Mouse (Mus musculus) liver, embryonic 13.5 days (tissue): ENCODE data around the gene Camk2d. TPM values are rescaled to one million over a fixed set of nuclear protein-coding genes. Genes with fewer than 3 reads are reported as not detected.

ENCODE experiments used
- ATAC-seq: fragments of 200-750 bp; cut with Nextera tagmentation; 2 replicates; pipeline ENCODE4 v1.8.0; 2017; ENCODE audit warnings: low read depth, mild to moderate bottlenecking, moderate number of reproducible peaks, moderate library complexity
- DNase-seq: peaks from one replicate; pipeline ENCODE4 v3.0.0; 2022
- H3K27ac ChIP-seq: fragments of 300-500 bp; sonication (generic); 2 replicates; pipeline ENCODE4 v1.5.1; 2015; ENCODE audit warnings: moderate library complexity, mild to moderate bottlenecking, inconsistent platforms
- H3K27me3 ChIP-seq: fragments of 300-500 bp; sonication (generic); 2 replicates; pipeline ENCODE4 v1.6.1; 2015; ENCODE audit warnings: mild to moderate bottlenecking, inconsistent platforms
- H3K36me3 ChIP-seq: fragments of 300-500 bp; sonication (generic); 2 replicates; pipeline ENCODE4 v1.6.1; 2015; ENCODE audit warnings: mild to moderate bottlenecking, inconsistent platforms
- H3K4me1 ChIP-seq: fragments of 300-500 bp; sonication (generic); replicated peaks from 2 replicates; pipeline ENCODE4 v1.6.1; 2015; ENCODE audit warnings: inconsistent platforms
- H3K4me2 ChIP-seq: fragments of 300-500 bp; sonication (generic); 2 replicates; pipeline ENCODE4 v1.6.1; 2015; ENCODE audit warnings: inconsistent platforms, mild to moderate bottlenecking, moderate library complexity
- H3K4me3 ChIP-seq: fragments of 300-500 bp; sonication (generic); replicated peaks from 2 replicates; pipeline ENCODE4 v1.5.1; 2015; ENCODE audit warnings: mild to moderate bottlenecking, inconsistent platforms
- H3K9ac ChIP-seq: fragments of 300-500 bp; sonication (generic); 2 replicates; pipeline ENCODE4 v1.6.1; 2015; ENCODE audit warnings: mild to moderate bottlenecking, inconsistent platforms
- H3K9me3 ChIP-seq: fragments of 300-500 bp; sonication (generic); replicated peaks from 2 replicates; pipeline ENCODE4 v1.6.1; 2016; ENCODE audit warnings: inconsistent platforms
- WGBS: fragments of 180-500 bp; shearing (Covaris S2); methylation state at CpG from one replicate; pipeline ENCODE4 v1.1.7; 2015; ENCODE audit not compliant: insufficient replicate concordance; 5-methylcytosine and 5-hydroxymethylcytosine counted together
- polyA plus RNA-seq: library from polyadenylated mRNA; unstranded; fragments of >200 nt; fragmentation: Nextera tagmentation; extraction: Ambion mirVana; gene quantifications from 2 replicates; pipeline ENCODE4 v1.2.1, GENCODE M21; 2015

Camk2d gene
- polyA plus RNA-seq, 1 experiment from 2014 or later: 2.9 TPM

GRCm38 (mm10) chr3:126793035-126793964 lies 197.2 kb downstream of the Camk2d start:
- Histone ChIP-seq H3K36me3 (no peaks in the 10 kb centered on the region), H3K4me1 (0 out of 2 replicates have a peak, but pooled peaks cover 9% of the 10 kb centered on the region), H3K4me2 (no peak overlapping the region), H3K9me3 (no peaks in the 10 kb centered on the region), H3K27ac (no peak overlapping the region), H3K4me3 (no peak overlapping the region), H3K27me3 (no peaks in the 10 kb centered on the region), H3K9ac (no peak overlapping the region)
- DNase-seq: no peak
- 34% methylated on average over 2 of the region's 2 CpGs for WGBS
- peak; percentile 79 for ATAC-seq

DNA sequence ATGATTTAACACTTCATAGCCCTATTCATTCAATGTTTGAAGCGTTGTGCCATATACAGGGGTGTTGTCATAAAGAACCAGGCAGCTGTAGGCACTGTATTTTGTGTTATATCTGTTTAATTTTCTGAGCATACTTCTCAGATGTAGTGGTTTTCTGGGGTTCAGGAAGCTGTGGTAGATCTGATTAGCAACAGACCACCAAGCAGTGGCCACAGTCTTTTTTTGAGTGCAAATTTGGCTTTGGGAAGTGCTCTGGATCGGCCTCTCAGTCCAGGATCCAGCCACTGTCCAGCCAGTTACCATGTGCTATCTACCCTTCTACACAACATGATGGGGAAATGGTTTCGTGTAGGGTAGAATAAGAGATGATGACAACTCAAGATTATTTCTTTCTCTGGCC lies 199.8 kb downstream of the Camk2d start:
- ATAC-seq (no peak), DNase-seq (no peak)
- 24% methylated on average over 3 of the region's 3 CpGs for WGBS
- Histone ChIP-seq H3K4me2 (no peak overlapping the region), H3K27me3 (no peaks in the 10 kb centered on the region), H3K4me1 (0 out of 2 replicates have a peak, but pooled peaks cover 9% of the 10 kb centered on the region), H3K27ac (no peak overlapping the region), H3K36me3 (no peaks in the 10 kb centered on the region), H3K9ac (no peak overlapping the region), H3K9me3 (no peaks in the 10 kb centered on the region), H3K4me3 (no peak overlapping the region)

GRCm38 (mm10) chr3:126797025-126797424 lies 200.9 kb downstream of the Camk2d start:
- H3K27ac ChIP-seq: no peak overlapping the region
- H3K4me1 ChIP-seq: 0 out of 2 replicates have a peak, but pooled peaks cover 9% of the 10 kb centered on the region
- no peaks in the 10 kb centered on the region for H3K9me3 ChIP-seq
- H3K9ac ChIP-seq: no peak overlapping the region
- H3K4me3 ChIP-seq: no peak overlapping the region
- H3K36me3 ChIP-seq: no peaks in the 10 kb centered on the region
- DNase-seq (no peak), ATAC-seq (peak; percentile 64)
- no peaks in the 10 kb centered on the region for H3K27me3 ChIP-seq
- WGBS: 43% methylated on average over 3 of the region's 3 CpGs
- no peak overlapping the region for H3K4me2 ChIP-seq

GRCm38 (mm10) chr3:126797810-126798209 lies 201.7 kb downstream of the Camk2d start:
- 0 out of 2 replicates have a peak, but pooled peaks cover 9% of the 10 kb centered on the region for H3K4me1 ChIP-seq
- DNase-seq: no peak
- H3K27me3 ChIP-seq: no peaks in the 10 kb centered on the region
- WGBS: 80% methylated on average over 3 of the region's 3 CpGs
- no peak overlapping the region for H3K4me3 ChIP-seq
- H3K9ac ChIP-seq: no peak overlapping the region
- no peak for ATAC-seq
- H3K27ac ChIP-seq: no peak overlapping the region
- H3K36me3 ChIP-seq: no peaks in the 10 kb centered on the region
- H3K4me2 ChIP-seq: no peak overlapping the region
- no peaks in the 10 kb centered on the region for H3K9me3 ChIP-seq

- H3K4me1 ChIP-seq: no peaks in the 10 kb centered on the region
- ATAC-seq (no peak), DNase-seq (no peak)
- H3K9ac ChIP-seq: no peak overlapping the region
- WGBS: 46% methylated on average over 6 of the region's 6 CpGs
- no peak overlapping the region for H3K4me2 ChIP-seq
- no peaks in the 10 kb centered on the region for H3K27me3 ChIP-seq
- H3K9me3 ChIP-seq: no peaks in the 10 kb centered on the region
- H3K27ac ChIP-seq: no peak overlapping the region
- H3K4me3 ChIP-seq: no peak overlapping the region
- no peaks in the 10 kb centered on the region for H3K36me3 ChIP-seq
Measured at GRCm38 (mm10) chr3:126802988-126803387, 206.9 kb downstream of the Camk2d start.

GRCm38 (mm10) chr3:126804968-126805367 lies 208.9 kb downstream of the Camk2d start:
- Histone ChIP-seq H3K9ac (no peak overlapping the region), H3K27ac (no peak overlapping the region), H3K4me1 (no peaks in the 10 kb centered on the region), H3K27me3 (no peaks in the 10 kb centered on the region), H3K4me3 (no peak overlapping the region), H3K9me3 (no peaks in the 10 kb centered on the region), H3K36me3 (no peaks in the 10 kb centered on the region), H3K4me2 (no peak overlapping the region)
- 72% methylated on average over 5 of the region's 5 CpGs for WGBS
- DNase-seq (no peak), ATAC-seq (no peak)

DNA sequence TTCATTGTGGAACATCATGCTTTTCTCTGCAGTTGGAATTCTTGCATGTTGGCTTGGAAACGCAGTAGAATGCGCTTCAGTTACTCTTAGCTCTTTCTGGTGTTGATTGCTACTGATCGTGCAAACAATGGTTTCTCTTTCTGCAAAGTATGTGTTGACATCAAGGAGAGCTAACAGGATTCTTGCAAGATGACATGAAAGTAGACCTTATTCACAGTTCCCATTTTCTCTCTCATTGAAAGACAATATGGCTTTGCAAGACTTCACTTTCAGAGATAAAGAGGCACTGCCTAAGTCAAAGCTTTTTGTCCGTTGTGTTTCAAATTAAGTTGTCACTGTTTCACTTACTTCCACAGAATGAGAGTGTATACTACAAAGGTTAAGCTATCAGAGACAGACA lies 210.0 kb downstream of the Camk2d start:
- 74% methylated on average over 4 of the region's 4 CpGs for WGBS
- Histone ChIP-seq H3K9me3 (no peaks in the 10 kb centered on the region), H3K36me3 (no peaks in the 10 kb centered on the region), H3K4me3 (no peak overlapping the region), H3K27ac (no peak overlapping the region), H3K9ac (no peak overlapping the region), H3K4me1 (no peaks in the 10 kb centered on the region), H3K4me2 (no peak overlapping the region), H3K27me3 (no peaks in the 10 kb centered on the region)
- no peak for DNase-seq
- no peak for ATAC-seq

DNA sequence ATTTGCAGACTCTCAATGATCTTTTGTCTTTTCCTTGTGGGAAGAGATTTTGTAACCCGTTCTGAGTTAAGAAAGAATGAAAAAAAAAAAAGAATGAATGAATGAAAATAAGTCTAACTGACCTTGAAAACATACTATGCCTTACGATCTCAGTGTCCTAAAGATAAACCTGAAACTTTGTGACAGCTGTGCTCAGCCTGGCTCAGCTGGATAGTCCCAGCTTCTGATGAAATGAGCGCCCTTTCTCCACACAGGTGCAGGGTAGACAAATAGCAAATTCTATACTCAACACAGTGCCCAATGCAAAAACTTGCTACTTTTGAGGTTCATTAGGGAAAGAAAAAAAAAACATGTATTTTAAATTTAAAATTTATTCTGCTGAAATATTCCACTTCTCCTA lies 213.8 kb downstream of the Camk2d start:
- 68% methylated on average over 3 of the region's 3 CpGs for WGBS
- no peak overlapping the region for H3K4me2 ChIP-seq
- H3K27me3 ChIP-seq: no peaks in the 10 kb centered on the region
- no peaks in the 10 kb centered on the region for H3K36me3 ChIP-seq
- H3K27ac ChIP-seq: no peak overlapping the region
- no peaks in the 10 kb centered on the region for H3K4me1 ChIP-seq
- no peak overlapping the region for H3K9ac ChIP-seq
- ATAC-seq (no peak), DNase-seq (no peak)
- H3K9me3 ChIP-seq: no peaks in the 10 kb centered on the region
- no peak overlapping the region for H3K4me3 ChIP-seq

DNA sequence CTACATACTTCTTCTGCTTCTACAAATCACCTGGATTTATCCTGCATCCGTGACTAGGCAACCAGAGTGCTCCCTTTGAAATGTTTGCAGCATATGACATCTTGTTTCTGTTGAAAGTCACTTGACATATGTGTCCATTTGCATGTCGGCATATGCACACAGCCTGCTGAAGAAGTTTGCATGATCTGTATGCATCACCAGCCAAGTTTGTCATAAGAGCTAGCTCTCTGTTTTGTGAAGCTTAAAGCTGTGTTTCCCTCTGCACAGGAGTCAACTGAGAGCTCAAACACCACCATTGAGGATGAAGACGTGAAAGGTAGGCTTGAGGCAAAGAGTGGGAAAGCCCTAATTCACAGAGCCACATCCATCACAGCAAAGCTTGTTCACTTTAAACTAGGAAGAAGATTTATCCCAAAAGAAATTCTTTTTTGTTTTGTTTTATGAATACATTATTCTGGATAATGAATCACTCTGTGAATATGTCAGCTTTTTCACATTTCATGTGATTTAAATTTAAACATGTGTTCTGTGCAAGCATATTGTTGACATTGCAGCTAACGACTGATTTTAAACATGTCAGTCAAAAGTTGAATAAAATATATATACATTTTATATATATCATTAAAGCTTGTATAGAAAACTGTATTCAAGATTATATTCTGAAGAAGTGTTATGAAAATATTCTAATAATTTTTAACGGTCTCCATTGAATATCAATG lies 214.4 kb downstream of the Camk2d start:
- 69% methylated on average over 5 of the region's 5 CpGs for WGBS
- no peak for DNase-seq

GRCm38 (mm10) chr3:126811646-126812045 lies 215.5 kb downstream of the Camk2d start:
- 71% methylated on average over 3 of the region's 3 CpGs for WGBS

More for the DNA sequence above, 214.4 kb downstream of the Camk2d start:
- no peak overlapping the region for H3K4me3 ChIP-seq
- no peak overlapping the region for H3K9ac ChIP-seq
- H3K4me2 ChIP-seq: no peak overlapping the region
- H3K27me3 ChIP-seq: no peaks in the 10 kb centered on the region
- no peaks in the 10 kb centered on the region for H3K36me3 ChIP-seq
- no peaks in the 10 kb centered on the region for H3K4me1 ChIP-seq
- no peak for ATAC-seq
- H3K27ac ChIP-seq: no peak overlapping the region
- no peaks in the 10 kb centered on the region for H3K9me3 ChIP-seq

GRCm38 (mm10) chr3:126822374-126822773 lies 226.3 kb downstream of the Camk2d start:
- Histone ChIP-seq H3K27me3 (no peaks in the 10 kb centered on the region), H3K27ac (no peak overlapping the region), H3K4me2 (no peak overlapping the region), H3K36me3 (no peaks in the 10 kb centered on the region), H3K9ac (no peak overlapping the region), H3K4me1 (no peaks in the 10 kb centered on the region), H3K4me3 (no peak overlapping the region), H3K9me3 (no peaks in the 10 kb centered on the region)
- WGBS: 77% methylated on average over 3 of the region's 3 CpGs
- ATAC-seq: no peak
- DNase-seq: no peak

More at GRCm38 (mm10) chr3:126811646-126812045, 215.5 kb downstream of the Camk2d start:
- Histone ChIP-seq H3K27ac (no peak overlapping the region), H3K9me3 (no peaks in the 10 kb centered on the region), H3K27me3 (no peaks in the 10 kb centered on the region), H3K9ac (no peak overlapping the region), H3K36me3 (no peaks in the 10 kb centered on the region), H3K4me3 (no peak overlapping the region), H3K4me2 (no peak overlapping the region), H3K4me1 (no peaks in the 10 kb centered on the region)
- ATAC-seq (no peak), DNase-seq (no peak)
